Mouse (Mus musculus): ENCODE measurements around the gene Nme3. TPM values are rescaled to one million over a fixed set of nuclear protein-coding genes. Genes with fewer than 3 reads are reported as not detected.

Gene Nme3
- polyA plus RNA-seq, 1 experiment: 9.3 TPM

DNA sequence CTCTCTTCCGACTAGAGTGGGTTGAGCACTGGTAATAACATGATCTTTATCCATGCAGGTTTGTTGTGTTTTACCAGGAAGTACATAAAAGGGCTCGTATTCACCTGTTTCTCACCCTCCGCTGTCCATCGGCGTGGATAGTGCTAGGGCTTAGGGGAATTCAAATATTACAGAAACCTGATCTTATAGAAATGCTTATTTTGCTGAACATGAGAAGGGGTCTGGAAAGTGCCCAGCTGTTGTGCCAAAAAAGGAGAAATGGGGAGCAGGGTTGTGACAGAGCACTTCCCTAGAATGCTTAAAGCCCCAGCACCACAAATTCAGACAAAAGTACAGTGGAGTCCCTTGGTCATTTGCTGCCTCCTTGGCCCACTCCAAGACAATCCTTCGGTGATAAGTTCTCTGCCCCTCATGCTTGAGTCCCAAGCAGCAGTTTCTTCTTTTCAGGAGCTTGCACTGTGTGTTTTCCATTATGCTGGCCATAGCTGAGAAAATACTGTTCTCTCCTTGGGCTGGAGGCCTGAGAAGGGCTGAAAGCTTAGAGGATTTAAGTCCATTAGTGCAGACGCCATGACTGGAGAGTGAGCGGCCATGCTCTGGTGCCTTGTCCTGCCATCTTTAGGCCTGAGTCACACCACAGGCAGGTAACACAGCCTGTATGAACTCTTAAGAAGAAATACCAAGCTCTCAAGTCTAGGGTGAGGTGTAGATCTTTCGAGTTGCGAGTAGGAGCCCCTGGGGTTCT lies 44.7 kb upstream of the Nme3 start:
- H3K4me1 ChIP-seq (ENCODE audit: control insufficient read depth, insufficient read depth, low read length): no peaks in the 10 kb centered on the region; the same call in 1 of the 2 replicates
- no peak for TF ChIP-seq POLR2A (IDR thresholded peaks at IDR 0.05; ENCODE audit: control insufficient read depth, low read depth, low read length)
- TF ChIP-seq CTCF (IDR thresholded peaks at IDR 0.05; ENCODE audit: control insufficient read depth, insufficient read depth, insufficient replicate concordance, low read depth, low read length): no peak
- no peaks in the 10 kb centered on the region for H3K27me3 ChIP-seq (ENCODE audit: control insufficient read depth, insufficient read depth, low read length)
- 0 out of 2 replicates have a peak, but pooled peaks cover 3% of the 10 kb centered on the region for H3K36me3 ChIP-seq (ENCODE audit: control insufficient read depth, insufficient read depth, low read length)
- H3K27ac ChIP-seq (ENCODE audit: control insufficient read depth, insufficient read depth, low read depth, low read length): no peak overlapping the region
- peak overlapping the region; percentile 81; the same call in 1 of the 2 replicates for H3K4me3 ChIP-seq (ENCODE audit: control insufficient read depth, low read depth, low read length)

DNA sequence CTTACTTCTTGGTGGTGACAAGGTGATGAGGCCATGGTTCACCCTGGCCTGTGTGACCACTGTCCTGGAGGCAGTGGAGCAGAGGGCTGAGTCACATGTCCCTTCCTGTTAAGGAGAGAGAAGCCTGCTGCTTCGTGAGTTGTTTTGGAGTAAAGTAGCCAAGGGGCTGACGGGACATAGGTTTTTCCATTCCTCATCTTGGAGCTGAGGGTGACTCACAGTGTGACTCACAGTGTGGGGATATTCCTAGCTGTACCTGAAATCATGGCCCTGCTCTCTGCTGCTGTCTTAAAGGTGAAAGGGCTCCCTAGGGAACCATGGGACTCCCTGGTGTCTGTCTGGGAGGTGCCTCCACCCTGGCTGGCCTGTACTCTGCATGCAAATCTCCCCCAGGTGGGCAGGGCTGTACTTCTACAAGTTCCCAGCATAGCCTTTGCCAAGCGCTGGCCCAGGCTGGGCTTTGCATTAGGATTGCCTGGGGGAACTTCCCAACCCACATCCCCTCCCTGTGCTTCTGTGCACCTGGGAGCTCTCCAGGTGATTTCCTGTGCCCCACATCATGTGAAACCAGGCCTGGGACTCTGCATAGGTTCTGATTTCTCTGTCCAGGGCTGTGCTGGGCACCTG lies 40.3 kb upstream of the Nme3 start:
- TF ChIP-seq POLR2A (IDR thresholded peaks at IDR 0.05; ENCODE audit: control insufficient read depth, low read depth, low read length): no peak
- no peak for TF ChIP-seq CTCF (IDR thresholded peaks at IDR 0.05; ENCODE audit: control insufficient read depth, insufficient read depth, insufficient replicate concordance, low read depth, low read length)
- no peak overlapping the region for H3K4me3 ChIP-seq (ENCODE audit: control insufficient read depth, low read depth, low read length)
- H3K36me3 ChIP-seq (ENCODE audit: control insufficient read depth, insufficient read depth, low read length): peaks cover 3% of the 10 kb centered on the region; the same call in 1 of the 2 replicates
- no peaks in the 10 kb centered on the region; the same call in 1 of the 2 replicates for H3K4me1 ChIP-seq (ENCODE audit: control insufficient read depth, insufficient read depth, low read length)
- no peaks in the 10 kb centered on the region for H3K27me3 ChIP-seq (ENCODE audit: control insufficient read depth, insufficient read depth, low read length)
- H3K27ac ChIP-seq (ENCODE audit: control insufficient read depth, insufficient read depth, low read depth, low read length): no peak overlapping the region

DNA sequence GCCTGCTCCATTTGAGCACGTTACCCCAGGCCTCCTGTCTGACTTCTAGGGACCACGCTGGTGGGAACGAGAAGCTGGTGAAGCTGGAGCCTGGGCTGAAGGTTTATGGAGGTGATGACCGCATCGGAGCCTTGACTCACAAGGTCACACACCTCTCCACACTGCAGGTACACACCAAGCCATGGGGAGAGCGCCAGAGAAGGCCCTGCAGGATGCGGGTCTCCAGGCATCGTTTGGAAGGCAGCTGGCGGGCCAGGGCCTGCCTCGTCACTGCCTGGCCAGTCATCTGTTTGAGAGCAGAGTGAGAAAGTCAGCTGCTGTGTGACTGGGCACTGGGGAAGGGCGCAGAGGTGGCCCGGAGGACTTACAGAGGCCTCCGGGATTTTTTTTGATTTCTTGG lies 39.7 kb upstream of the Nme3 start:
- Histone ChIP-seq H3K4me1 (ENCODE audit: control insufficient read depth, insufficient read depth, low read length) (no peaks in the 10 kb centered on the region; the same call in 1 of the 2 replicates), H3K4me3 (ENCODE audit: control insufficient read depth, low read depth, low read length) (no peak overlapping the region), H3K27me3 (ENCODE audit: control insufficient read depth, insufficient read depth, low read length) (no peaks in the 10 kb centered on the region), H3K27ac (ENCODE audit: control insufficient read depth, insufficient read depth, low read depth, low read length) (no peak overlapping the region), H3K36me3 (ENCODE audit: control insufficient read depth, insufficient read depth, low read length) (peaks cover 3% of the 10 kb centered on the region; the same call in 1 of the 2 replicates)
- TF ChIP-seq POLR2A (IDR thresholded peaks at IDR 0.05; ENCODE audit: control insufficient read depth, low read depth, low read length) (no peak), CTCF (IDR thresholded peaks at IDR 0.05; ENCODE audit: control insufficient read depth, insufficient read depth, insufficient replicate concordance, low read depth, low read length) (no peak)

- TF ChIP-seq POLR2A (IDR thresholded peaks at IDR 0.05; ENCODE audit: control insufficient read depth, low read depth, low read length): no peak
- TF ChIP-seq CTCF (IDR thresholded peaks at IDR 0.05; ENCODE audit: control insufficient read depth, insufficient read depth, insufficient replicate concordance, low read depth, low read length): no peak
- no peaks in the 10 kb centered on the region for H3K27me3 ChIP-seq (ENCODE audit: control insufficient read depth, insufficient read depth, low read length)
- H3K27ac ChIP-seq (ENCODE audit: control insufficient read depth, insufficient read depth, low read depth, low read length): no peak overlapping the region
- peaks cover 3% of the 10 kb centered on the region; the same call in 1 of the 2 replicates for H3K36me3 ChIP-seq (ENCODE audit: control insufficient read depth, insufficient read depth, low read length)
- H3K4me3 ChIP-seq (ENCODE audit: control insufficient read depth, low read depth, low read length): no peak overlapping the region
- H3K4me1 ChIP-seq (ENCODE audit: control insufficient read depth, insufficient read depth, low read length): no peaks in the 10 kb centered on the region
Measured at GRCm38 (mm10) chr17:24857831-24858470, 38.3 kb upstream of the Nme3 start.

DNA sequence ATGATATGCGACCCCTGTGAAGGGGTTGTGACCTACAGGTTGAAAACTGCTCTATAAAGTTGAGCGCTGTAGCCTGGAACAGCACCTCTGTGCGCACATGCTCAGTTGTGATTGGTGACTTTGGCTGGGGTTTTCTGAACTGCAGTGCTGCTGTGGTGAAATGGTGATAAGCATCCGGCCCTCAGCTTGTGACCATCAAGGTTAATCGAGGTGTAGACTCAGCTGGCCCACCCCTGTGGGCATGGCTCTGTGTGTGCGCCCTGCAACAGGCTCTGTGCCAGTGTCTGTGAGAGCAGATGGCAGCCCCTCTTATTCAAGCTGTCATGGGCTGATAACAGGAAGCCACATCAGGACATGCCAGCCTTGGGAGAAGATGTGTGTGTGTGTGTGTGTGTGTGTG lies 37.3 kb upstream of the Nme3 start:
- Histone ChIP-seq H3K4me3 (ENCODE audit: control insufficient read depth, low read depth, low read length) (no peak overlapping the region), H3K27me3 (ENCODE audit: control insufficient read depth, insufficient read depth, low read length) (no peaks in the 10 kb centered on the region), H3K4me1 (ENCODE audit: control insufficient read depth, insufficient read depth, low read length) (no peaks in the 10 kb centered on the region), H3K27ac (ENCODE audit: control insufficient read depth, insufficient read depth, low read depth, low read length) (no peak overlapping the region), H3K36me3 (ENCODE audit: control insufficient read depth, insufficient read depth, low read length) (peaks cover 1% of the 10 kb centered on the region; the same call in 1 of the 2 replicates)
- TF ChIP-seq POLR2A (IDR thresholded peaks at IDR 0.05; ENCODE audit: control insufficient read depth, low read depth, low read length): no peak
- TF ChIP-seq CTCF (IDR thresholded peaks at IDR 0.05; ENCODE audit: control insufficient read depth, insufficient read depth, insufficient replicate concordance, low read depth, low read length): no peak

DNA sequence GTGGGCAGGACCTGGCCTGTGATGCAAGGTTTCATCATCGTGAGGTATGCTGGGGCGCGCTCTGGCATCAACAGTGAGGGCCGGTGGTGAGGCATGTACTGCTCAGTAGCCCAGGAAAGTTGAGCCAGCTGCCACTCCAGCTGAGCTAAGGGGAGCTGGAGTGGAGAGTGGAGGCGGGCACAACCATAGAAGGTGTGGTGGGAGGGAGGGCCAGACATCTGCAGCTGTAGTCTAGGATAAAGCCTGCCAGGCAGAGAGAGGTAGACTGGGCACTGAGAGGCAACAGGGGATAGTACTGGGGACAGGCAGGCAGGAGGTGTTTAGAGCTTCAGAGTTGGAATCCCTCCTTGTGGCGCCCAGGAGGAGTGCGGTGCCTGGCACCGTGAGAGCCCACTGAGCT lies 36.2 kb upstream of the Nme3 start:
- peaks cover 1% of the 10 kb centered on the region; the same call in 1 of the 2 replicates for H3K36me3 ChIP-seq (ENCODE audit: control insufficient read depth, insufficient read depth, low read length)

DNA sequence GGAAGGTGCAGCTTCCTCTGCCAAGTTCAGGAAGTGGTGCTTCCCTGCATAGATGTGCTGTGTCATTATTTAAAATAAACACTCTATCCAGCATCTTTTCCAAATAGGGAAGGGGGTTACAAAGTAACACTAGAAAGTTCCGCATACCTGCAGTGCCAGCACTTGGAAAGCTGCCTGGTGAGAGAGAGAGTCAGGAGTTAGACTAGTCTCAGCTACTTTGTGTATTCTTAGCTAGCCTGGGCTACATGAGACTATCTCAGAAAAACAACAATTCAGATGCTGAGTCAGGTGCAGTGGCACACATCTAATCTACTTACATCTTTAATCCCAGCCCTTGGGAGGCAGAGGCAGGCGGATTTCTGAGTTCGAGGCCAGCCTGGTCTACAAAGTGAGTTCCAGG lies 34.5 kb upstream of the Nme3 start:
- H3K27me3 ChIP-seq (ENCODE audit: control insufficient read depth, insufficient read depth, low read length): no peaks in the 10 kb centered on the region
- H3K4me3 ChIP-seq (ENCODE audit: control insufficient read depth, low read depth, low read length): no peak overlapping the region
- H3K36me3 ChIP-seq (ENCODE audit: control insufficient read depth, insufficient read depth, low read length): no peaks in the 10 kb centered on the region; the same call in 1 of the 2 replicates
- H3K4me1 ChIP-seq (ENCODE audit: control insufficient read depth, insufficient read depth, low read length): no peaks in the 10 kb centered on the region
- no peak overlapping the region for H3K27ac ChIP-seq (ENCODE audit: control insufficient read depth, insufficient read depth, low read depth, low read length)
- no peak for TF ChIP-seq POLR2A (IDR thresholded peaks at IDR 0.05; ENCODE audit: control insufficient read depth, low read depth, low read length)
- TF ChIP-seq CTCF (IDR thresholded peaks at IDR 0.05; ENCODE audit: control insufficient read depth, insufficient read depth, insufficient replicate concordance, low read depth, low read length): no peak

More for the DNA sequence above, 36.2 kb upstream of the Nme3 start:
- no peak overlapping the region for H3K4me3 ChIP-seq (ENCODE audit: control insufficient read depth, low read depth, low read length)
- H3K4me1 ChIP-seq (ENCODE audit: control insufficient read depth, insufficient read depth, low read length): no peaks in the 10 kb centered on the region
- H3K27me3 ChIP-seq (ENCODE audit: control insufficient read depth, insufficient read depth, low read length): no peaks in the 10 kb centered on the region
- TF ChIP-seq CTCF (IDR thresholded peaks at IDR 0.05; ENCODE audit: control insufficient read depth, insufficient read depth, insufficient replicate concordance, low read depth, low read length): no peak
- TF ChIP-seq POLR2A (IDR thresholded peaks at IDR 0.05; ENCODE audit: control insufficient read depth, low read depth, low read length): 0 out of 2 replicates have a peak, but pooled peaks have one; percentile 8
- H3K27ac ChIP-seq (ENCODE audit: control insufficient read depth, insufficient read depth, low read depth, low read length): no peak overlapping the region
